Mouse (Mus musculus) lung, postnatal 0 days (tissue): Measurements from ENCODE around the gene Nwd2. TPM values are rescaled to one million over a fixed set of nuclear protein-coding genes. Genes with fewer than 3 reads are reported as not detected.

ENCODE experiments used
- ATAC-seq: fragments of 200-750 bp; cut with Nextera tagmentation; 2 replicates; pipeline ENCODE4 v1.8.0; 2017; ENCODE audit warnings: moderate library complexity
- DNase-seq: peaks from one replicate; pipeline ENCODE4 v3.0.0-alpha.2; 2016; ENCODE audit warnings: low spot score
- H3K27ac ChIP-seq: fragments of 300-500 bp; sonication (generic); 2 replicates; pipeline ENCODE4 v1.5.1; 2014; ENCODE audit warnings: antibody characterized with exemption, mild to moderate bottlenecking, low read length, mixed read lengths
- H3K27me3 ChIP-seq: fragments of 300-500 bp; sonication (generic); replicated peaks from 2 replicates; pipeline ENCODE4 v1.6.1; 2014; ENCODE audit warnings: low read length, mixed read lengths; ENCODE audit not compliant: insufficient read depth
- H3K36me3 ChIP-seq: fragments of 300-500 bp; sonication (generic); 2 replicates; pipeline ENCODE4 v1.6.1; 2014; ENCODE audit warnings: low read length, mixed read lengths; ENCODE audit not compliant: insufficient read depth
- H3K4me1 ChIP-seq: fragments of 300-500 bp; sonication (generic); 2 replicates; pipeline ENCODE4 v1.6.1; 2014; ENCODE audit warnings: antibody characterized with exemption, low read depth, low read length, mixed read lengths; ENCODE audit not compliant: insufficient read depth
- H3K4me2 ChIP-seq: fragments of 300-500 bp; sonication (generic); replicated peaks from 2 replicates; pipeline ENCODE4 v1.6.1; 2014; ENCODE audit warnings: low read depth, mild to moderate bottlenecking, low read length, moderate library complexity, mixed read lengths
- H3K4me3 ChIP-seq: fragments of 300-500 bp; sonication (generic); 2 replicates; pipeline ENCODE4 v1.5.1; 2014; ENCODE audit warnings: low read depth, low read length
- H3K9ac ChIP-seq: fragments of 300-500 bp; sonication (generic); replicated peaks from 2 replicates; pipeline ENCODE4 v1.6.1; 2014; ENCODE audit warnings: low read depth, mild to moderate bottlenecking
- H3K9me3 ChIP-seq: fragments of 300-500 bp; sonication (generic); 2 replicates; pipeline ENCODE4 v1.6.1; 2016; ENCODE audit warnings: low read length, mixed read lengths
- CTCF ChIP-seq: IDR thresholded peaks from 2 replicates; pipeline ENCODE4 v1.5.1; 2016; ENCODE audit warnings: antibody characterized with exemption, mild to moderate bottlenecking
- EP300 ChIP-seq: IDR thresholded peaks from 2 replicates; pipeline ENCODE4 v1.6.1; 2016; ENCODE audit warnings: antibody characterized with exemption, mild to moderate bottlenecking, control low read depth
- WGBS: fragments of 180-500 bp; shearing (Covaris S2); extraction: QIAGEN DNeasy Blood & Tissue Kit; methylation state at CpG from one replicate; pipeline ENCODE4 v1.1.7; 2014; 5-methylcytosine and 5-hydroxymethylcytosine counted together
- polyA plus RNA-seq: library from polyadenylated mRNA; unstranded; fragments of >200 nt; fragmentation: Nextera tagmentation; extraction: Ambion mirVana; gene quantifications from 2 replicates; pipeline ENCODE4 v1.2.1, GENCODE M21; 2015

Gene Nwd2
- polyA plus RNA-seq, 1 experiment from 2014 or later, result 0.39 TPM

- no peaks in the 10 kb centered on the region for H3K36me3 ChIP-seq
- H3K4me3 ChIP-seq, result no peak overlapping the region
- no peak for ATAC-seq
- no peak for TF ChIP-seq EP300
- TF ChIP-seq CTCF, result no peak
- no peak overlapping the region for H3K9ac ChIP-seq
- 73% methylated on average over 2 of the region's 2 CpGs for WGBS
- no peak for DNase-seq
- no peak overlapping the region for H3K4me2 ChIP-seq
- H3K27me3 ChIP-seq, result no peaks in the 10 kb centered on the region
- H3K9me3 ChIP-seq, result no peaks in the 10 kb centered on the region
- H3K27ac ChIP-seq, result no peak overlapping the region
- H3K4me1 ChIP-seq, result no peaks in the 10 kb centered on the region
Measured at GRCm38 (mm10) chr5:63748299-63748698, 99.4 kb downstream of the Nwd2 start.

DNA sequence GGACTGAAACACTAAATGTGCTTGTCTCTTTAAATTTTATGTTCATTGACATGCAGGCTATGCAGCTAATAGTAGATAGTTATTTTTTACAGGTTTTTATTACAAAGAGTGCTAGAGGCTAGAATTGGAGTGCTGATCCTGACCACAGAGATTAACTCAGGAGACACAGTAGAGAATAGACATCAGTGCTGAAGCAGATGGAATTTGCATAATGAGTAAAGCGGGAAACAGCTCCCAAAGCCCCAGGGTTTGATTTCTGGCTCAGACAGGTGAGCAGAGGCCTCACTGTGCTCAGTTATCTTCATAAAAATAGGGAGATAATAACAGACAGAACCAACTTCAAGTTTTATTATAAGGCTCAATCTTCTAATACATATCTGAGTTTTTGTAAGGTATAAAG, 99.9 kb downstream of the Nwd2 start:
- DNase-seq (no peak), ATAC-seq (no peak)
- H3K27me3 ChIP-seq, result no peaks in the 10 kb centered on the region
- H3K9ac ChIP-seq, result no peak overlapping the region
- no peaks in the 10 kb centered on the region for H3K9me3 ChIP-seq
- H3K4me1 ChIP-seq, result no peaks in the 10 kb centered on the region
- H3K4me2 ChIP-seq, result no peak overlapping the region
- H3K27ac ChIP-seq, result no peak overlapping the region
- WGBS, result 85% methylated on average over 1 of the region's 1 CpGs
- H3K4me3 ChIP-seq, result no peak overlapping the region
- no peak for TF ChIP-seq EP300
- no peak for TF ChIP-seq CTCF
- no peaks in the 10 kb centered on the region for H3K36me3 ChIP-seq

DNA sequence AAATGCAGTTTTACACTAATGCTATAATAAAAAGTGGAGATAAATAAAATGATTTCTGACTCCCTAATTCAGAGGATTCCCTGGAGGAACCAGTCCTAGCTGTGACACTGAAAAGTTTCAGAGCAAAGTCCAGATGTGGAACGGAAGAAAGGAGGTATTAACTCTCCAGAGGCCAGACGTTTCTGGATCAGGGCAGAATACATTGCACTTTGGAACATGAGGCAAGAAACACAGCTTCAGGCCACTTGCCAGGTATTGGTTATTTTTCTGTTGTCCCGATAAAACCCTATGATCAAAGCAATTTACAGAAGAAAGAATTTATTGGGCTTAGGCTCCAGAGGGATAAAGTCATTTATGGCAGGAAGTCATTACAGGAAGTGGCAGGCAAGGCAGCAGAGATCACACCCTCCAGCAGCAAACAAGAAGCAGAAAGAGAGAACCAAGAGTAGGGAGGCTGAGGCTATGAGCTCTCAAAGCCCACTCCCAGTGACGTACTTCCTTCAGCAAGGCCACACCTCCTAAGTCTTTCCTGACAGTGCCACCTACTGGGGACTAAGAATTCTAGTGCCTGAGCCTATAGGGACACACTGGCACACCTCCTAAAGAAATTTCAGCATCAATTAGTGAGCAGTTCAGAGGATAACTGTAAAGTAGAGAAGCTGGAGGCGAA, 106.3 kb downstream of the Nwd2 start:
- no peak for TF ChIP-seq EP300
- TF ChIP-seq CTCF, result peak; percentile 12; the same call in 1 of the 2 replicates
- 61% methylated on average over 5 of the region's 5 CpGs for WGBS
- no peak for ATAC-seq

GRCm38 (mm10) chr5:63755938-63756337, 107.0 kb downstream of the Nwd2 start:
- no peak for ATAC-seq
- Histone ChIP-seq H3K27me3 (no peaks in the 10 kb centered on the region), H3K36me3 (no peaks in the 10 kb centered on the region), H3K9ac (no peak overlapping the region), H3K4me1 (no peaks in the 10 kb centered on the region), H3K27ac (no peak overlapping the region), H3K4me3 (no peak overlapping the region), H3K4me2 (no peak overlapping the region), H3K9me3 (no peaks in the 10 kb centered on the region)
- no peak for DNase-seq
- TF ChIP-seq CTCF (no peak), EP300 (no peak)
- 70% methylated on average over 3 of the region's 3 CpGs for WGBS

More for the DNA sequence above, 106.3 kb downstream of the Nwd2 start:
- Histone ChIP-seq H3K27me3 (no peaks in the 10 kb centered on the region), H3K4me2 (no peak overlapping the region), H3K9me3 (no peaks in the 10 kb centered on the region), H3K4me1 (no peaks in the 10 kb centered on the region), H3K36me3 (no peaks in the 10 kb centered on the region), H3K4me3 (no peak overlapping the region), H3K9ac (no peak overlapping the region), H3K27ac (no peak overlapping the region)
- DNase-seq, result no peak

GRCm38 (mm10) chr5:63765886-63766285, 117.0 kb downstream of the Nwd2 start:
- no peaks in the 10 kb centered on the region for H3K9me3 ChIP-seq
- 83% methylated on average over 4 of the region's 4 CpGs for WGBS
- DNase-seq (no peak), ATAC-seq (no peak)
- TF ChIP-seq EP300 (no peak), CTCF (no peak)
- no peaks in the 10 kb centered on the region for H3K4me1 ChIP-seq
- H3K36me3 ChIP-seq, result no peaks in the 10 kb centered on the region
- H3K27ac ChIP-seq, result no peak overlapping the region
- no peaks in the 10 kb centered on the region for H3K27me3 ChIP-seq
- H3K9ac ChIP-seq, result no peak overlapping the region
- H3K4me3 ChIP-seq, result no peak overlapping the region
- no peak overlapping the region for H3K4me2 ChIP-seq

- Histone ChIP-seq H3K4me3 (no peak overlapping the region), H3K27me3 (no peaks in the 10 kb centered on the region), H3K4me2 (peak overlapping the region; percentile 33; the same call in 1 of the 2 replicates), H3K36me3 (no peaks in the 10 kb centered on the region), H3K9me3 (no peaks in the 10 kb centered on the region), H3K27ac (no peak overlapping the region), H3K4me1 (no peaks in the 10 kb centered on the region), H3K9ac (no peak overlapping the region)
- DNase-seq (peak; percentile 74), ATAC-seq (peak; percentile 50; the same call in 1 of the 2 replicates)
- 24% methylated on average over 6 of the region's 6 CpGs for WGBS
- TF ChIP-seq CTCF (peak; percentile 86), EP300 (no peak)
Measured at GRCm38 (mm10) chr5:63766715-63767114, 117.8 kb downstream of the Nwd2 start.
